Mouse (Mus musculus) spleen, adult 2 months (tissue): ENCODE measurements around the gene Babam2. TPM values are rescaled to one million over a fixed set of nuclear protein-coding genes. Genes with fewer than 3 reads are reported as not detected.

Source experiments
- DNase-seq, 2 experiments: peaks; one replicate each; pipeline versions ENCODE4 v3.0.0 to v3.0.0-alpha.2; 2012 to 2021; ENCODE audit warnings: low spot score in 2 of 2, low read depth in 1 of 2
- H3K27ac ChIP-seq: fragments of 200-500 bp; 2 replicates; pipeline ENCODE4 v1.5.1; 2012; ENCODE audit warnings: low read length, inconsistent platforms; ENCODE audit not compliant: insufficient read depth
- H3K27me3 ChIP-seq: fragments of 200-500 bp; 2 replicates; pipeline ENCODE4 v1.6.1; 2012; ENCODE audit warnings: mild to moderate bottlenecking, moderate library complexity, low read length, inconsistent platforms; ENCODE audit not compliant: control insufficient read depth, insufficient read depth
- H3K36me3 ChIP-seq: fragments of 200-500 bp; 2 replicates; pipeline ENCODE4 v1.6.1; 2012; ENCODE audit warnings: mild to moderate bottlenecking, low read length, inconsistent platforms; ENCODE audit not compliant: control insufficient read depth, insufficient read depth
- H3K4me1 ChIP-seq: fragments of 200-500 bp; 2 replicates; pipeline ENCODE4 v1.6.1; 2011; ENCODE audit warnings: inconsistent platforms; ENCODE audit not compliant: control insufficient read depth, insufficient read depth, insufficient read length
- H3K4me3 ChIP-seq: fragments of 200-500 bp; 2 replicates; pipeline ENCODE4 v1.5.1; 2011; ENCODE audit warnings: mild to moderate bottlenecking, inconsistent platforms; ENCODE audit not compliant: insufficient read depth, insufficient read length; ENCODE audit errors: extremely low read depth
- CTCF ChIP-seq: fragments of 200-500 bp; IDR thresholded peaks from 2 replicates; pipeline ENCODE4 v1.5.1; 2011; ENCODE audit warnings: mild to moderate bottlenecking, inconsistent platforms; ENCODE audit not compliant: insufficient read depth, insufficient read length, insufficient replicate concordance; ENCODE audit errors: extremely low read depth
- POLR2A ChIP-seq: fragments of 200-500 bp; IDR thresholded peaks from 2 replicates; pipeline ENCODE4 v1.6.1; 2011; ENCODE audit warnings: low read depth, low read length, inconsistent platforms
- WGBS: fragments of 180-500 bp; shearing (Covaris S2); methylation state at CpG from one replicate; pipeline ENCODE4 v1.1.7; 2018; 5-methylcytosine and 5-hydroxymethylcytosine counted together
- polyA plus RNA-seq: library from polyadenylated mRNA; depleted of rRNA; stranded (reverse); fragments of >200 nt; gene quantifications from 2 replicates; pipeline ENCODE4 v1.2.3, GENCODE M21; 2012

Gene Babam2
- polyA plus RNA-seq, 1 experiment = 12.2 TPM

- Histone ChIP-seq H3K4me3 (no peak overlapping the region), H3K27ac (no peak overlapping the region), H3K36me3 (no peaks in the 10 kb centered on the region; the same call in 1 of the 2 replicates), H3K4me1 (no peaks in the 10 kb centered on the region), H3K27me3 (no peaks in the 10 kb centered on the region)
- TF ChIP-seq CTCF = no peak
- no peak for TF ChIP-seq POLR2A
- no peak for DNase-seq
- 92% methylated on average over 2 of the region's 2 CpGs for WGBS
These were observed 320.8 kb downstream of the Babam2 start for GRCm38 (mm10) chr5:32018276-32018675.

GRCm38 (mm10) chr5:32029834-32030433 is 332.4 kb downstream of the Babam2 start:
- no peak overlapping the region for H3K27ac ChIP-seq

DNA sequence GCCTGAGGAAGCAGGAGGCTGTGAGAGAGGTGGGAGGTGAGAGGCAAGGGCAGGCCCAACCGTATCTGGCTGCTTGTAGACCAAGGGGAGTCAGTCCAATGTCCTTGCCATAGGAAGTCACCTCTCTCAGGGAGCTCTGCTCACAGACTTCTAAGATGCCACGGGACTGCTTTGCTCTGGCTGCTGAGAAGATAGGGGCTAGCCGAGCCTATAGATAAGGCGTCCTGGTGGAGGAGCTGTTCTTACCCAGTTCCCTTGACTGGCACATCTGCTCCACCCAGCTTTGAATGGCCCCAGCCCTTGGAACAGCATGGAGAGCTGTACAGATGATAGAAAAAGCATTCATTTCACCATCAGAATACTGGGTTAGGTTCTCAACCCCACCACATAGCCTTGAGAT is 335.7 kb downstream of the Babam2 start:
- H3K36me3 ChIP-seq = no peaks in the 10 kb centered on the region
- DNase-seq = no peak
- TF ChIP-seq POLR2A (no peak), CTCF (no peak)
- 89% methylated on average over 4 of the region's 4 CpGs for WGBS
- H3K27ac ChIP-seq = no peak overlapping the region
- no peaks in the 10 kb centered on the region for H3K4me1 ChIP-seq
- no peaks in the 10 kb centered on the region for H3K27me3 ChIP-seq
- no peak overlapping the region for H3K4me3 ChIP-seq

More at GRCm38 (mm10) chr5:32029834-32030433, 332.4 kb downstream of the Babam2 start:
- Histone ChIP-seq H3K36me3 (no peaks in the 10 kb centered on the region), H3K4me3 (no peak overlapping the region), H3K27me3 (no peaks in the 10 kb centered on the region), H3K4me1 (no peaks in the 10 kb centered on the region)
- TF ChIP-seq POLR2A (no peak), CTCF (no peak)
- no peak for DNase-seq
- WGBS = 83% methylated on average over 3 of the region's 3 CpGs

DNA sequence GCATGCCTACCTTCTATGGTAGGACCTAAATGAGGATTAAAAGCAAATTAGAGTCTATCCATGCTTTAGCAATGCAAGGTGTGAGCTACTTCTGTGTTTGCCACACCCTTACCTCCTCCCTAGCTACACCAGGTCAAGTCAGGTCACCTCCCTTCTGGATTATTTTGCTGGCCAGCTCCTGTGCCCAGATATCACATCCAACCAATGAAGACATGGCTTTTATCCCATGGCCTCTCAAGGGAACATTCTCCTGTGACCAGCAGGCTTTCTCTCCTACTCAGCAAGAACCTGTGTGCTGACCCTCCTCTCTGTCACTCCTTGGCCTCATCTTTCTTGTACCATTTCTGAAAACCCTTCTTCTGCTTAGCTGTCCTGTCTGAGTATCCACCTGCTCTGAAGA is 336.1 kb downstream of the Babam2 start:
- Histone ChIP-seq H3K36me3 (no peaks in the 10 kb centered on the region), H3K4me1 (no peaks in the 10 kb centered on the region), H3K27ac (no peak overlapping the region), H3K27me3 (no peaks in the 10 kb centered on the region), H3K4me3 (no peak overlapping the region)
- TF ChIP-seq CTCF = no peak
- TF ChIP-seq POLR2A = no peak
- no peak for DNase-seq

DNA sequence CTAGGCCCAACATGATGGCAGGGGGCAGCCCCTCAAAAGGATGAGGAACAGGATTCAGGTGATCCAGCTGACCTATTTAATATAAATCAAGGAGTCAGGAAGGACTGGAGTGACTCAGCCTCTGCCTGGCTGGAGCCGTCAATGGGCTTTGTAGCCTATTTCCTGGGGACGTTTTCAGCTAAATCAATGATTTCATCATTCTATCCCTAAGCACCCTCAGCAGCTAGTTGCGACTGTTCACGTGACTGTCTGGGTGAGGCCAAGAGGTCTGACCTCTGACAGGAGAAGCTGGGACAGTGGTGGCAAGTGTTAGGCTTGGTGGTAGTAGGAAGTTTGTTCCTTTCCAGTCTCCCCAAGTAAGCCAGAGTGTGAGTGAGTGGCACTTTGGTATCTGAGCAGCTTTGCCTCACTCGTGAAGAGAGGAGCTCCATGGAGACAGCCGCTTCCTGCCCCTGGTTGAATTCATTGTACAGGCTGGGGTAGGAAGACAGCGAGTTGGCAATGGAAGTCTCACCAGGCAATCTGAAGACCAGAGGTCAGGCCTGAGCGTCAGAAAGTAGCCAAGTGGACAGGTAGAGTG is 337.1 kb downstream of the Babam2 start:
- DNase-seq = no peak
- H3K27me3 ChIP-seq = no peaks in the 10 kb centered on the region
- H3K4me1 ChIP-seq = no peaks in the 10 kb centered on the region
- no peak overlapping the region for H3K4me3 ChIP-seq
- no peak for TF ChIP-seq POLR2A
- no peak for TF ChIP-seq CTCF
- no peak overlapping the region for H3K27ac ChIP-seq
- no peaks in the 10 kb centered on the region for H3K36me3 ChIP-seq
- 88% methylated on average over 8 of the region's 8 CpGs for WGBS

DNA sequence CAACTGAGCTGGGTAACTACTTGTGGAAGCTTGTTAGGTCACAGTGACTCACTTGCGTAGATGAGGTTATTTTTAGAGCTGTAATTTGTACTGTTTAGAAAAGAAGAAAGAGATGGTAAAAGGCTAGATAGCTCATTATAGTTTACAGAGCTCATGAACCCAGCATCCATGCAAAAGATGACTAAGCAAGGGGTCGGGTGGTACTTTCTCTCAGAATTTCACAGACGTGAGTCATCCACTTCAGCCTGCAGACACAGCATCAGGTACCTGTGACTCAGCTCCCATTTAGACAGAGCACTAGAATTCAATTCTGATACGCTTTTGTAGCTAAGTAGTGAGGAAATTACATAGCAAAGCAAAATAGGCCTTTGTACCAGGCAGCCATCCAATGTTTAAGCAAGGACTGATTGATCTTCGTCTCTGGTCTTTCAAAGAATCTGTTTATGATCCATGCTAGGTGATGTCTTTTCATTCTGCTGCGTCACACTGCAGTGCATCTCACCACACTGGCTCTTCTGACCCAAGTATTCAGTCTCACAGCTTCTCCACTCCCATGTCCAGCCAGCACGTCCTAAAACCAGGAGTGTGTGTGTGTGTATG is 338.3 kb downstream of the Babam2 start:
- WGBS = 89% methylated on average over 7 of the region's 7 CpGs
- H3K4me1 ChIP-seq = no peaks in the 10 kb centered on the region
- H3K27ac ChIP-seq = no peak overlapping the region

DNA sequence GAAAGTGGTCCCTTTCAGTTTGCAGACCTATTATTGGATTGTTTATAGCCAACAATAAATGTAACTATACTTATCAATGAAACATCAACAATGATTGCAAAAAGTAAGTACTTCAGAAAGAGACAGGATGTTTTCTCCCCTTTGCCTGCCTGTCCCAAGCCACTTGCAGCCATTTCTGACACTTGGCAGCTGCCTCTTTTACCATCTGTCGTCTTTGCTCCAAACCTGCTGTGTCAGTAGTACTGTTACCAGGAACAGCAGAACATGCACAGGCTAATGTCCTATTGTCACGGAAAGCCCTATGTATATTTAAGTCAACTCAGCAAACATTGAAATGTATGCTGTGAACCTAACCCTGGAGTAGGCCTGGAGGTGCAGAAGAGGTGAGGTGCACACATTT is 339.4 kb downstream of the Babam2 start:
- H3K4me1 ChIP-seq = no peaks in the 10 kb centered on the region
- H3K27me3 ChIP-seq = no peaks in the 10 kb centered on the region
- H3K27ac ChIP-seq = no peak overlapping the region
- TF ChIP-seq POLR2A (no peak), CTCF (no peak)
- 84% methylated on average over 2 of the region's 2 CpGs for WGBS
- no peak overlapping the region for H3K4me3 ChIP-seq
- no peaks in the 10 kb centered on the region for H3K36me3 ChIP-seq
- DNase-seq = no peak

More for the DNA sequence above, 338.3 kb downstream of the Babam2 start:
- no peak for TF ChIP-seq POLR2A
- no peak for TF ChIP-seq CTCF
- no peak for DNase-seq
- Histone ChIP-seq H3K4me3 (no peak overlapping the region), H3K27me3 (no peaks in the 10 kb centered on the region), H3K36me3 (no peaks in the 10 kb centered on the region)
